Mouse (Mus musculus) right cerebral cortex, adult 2 months (tissue): ENCODE measurements around the gene Gal3st1.

Experiments used
- DNase-seq, 2 experiments: peaks; one replicate each; pipeline ENCODE4 v3.0.0; 2021 to 2022; ENCODE audit warnings: low spot score in 2 of 2

The Gal3st1 gene

DNA sequence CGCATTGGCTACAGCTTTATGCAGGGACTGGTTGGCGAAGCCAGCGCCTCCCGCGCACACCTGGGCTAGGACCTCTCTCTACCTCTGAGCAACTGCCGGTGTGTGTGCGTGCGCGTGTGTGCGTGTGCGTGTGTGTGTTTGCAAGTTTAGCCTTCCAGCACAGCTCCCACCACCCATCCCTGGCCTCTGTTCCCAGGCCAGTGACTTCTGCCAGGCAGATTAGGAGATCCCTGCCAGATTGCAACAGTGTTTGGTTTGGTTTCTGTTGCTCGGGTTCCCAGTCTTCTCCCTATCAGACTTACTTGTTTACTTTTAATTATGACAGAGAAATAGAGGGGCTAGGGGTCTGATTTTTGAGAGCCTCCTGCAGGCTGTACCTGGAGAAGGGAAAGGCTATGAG is 48.5 kb downstream of the Gal3st1 start:
- no peak for DNase-seq

DNA sequence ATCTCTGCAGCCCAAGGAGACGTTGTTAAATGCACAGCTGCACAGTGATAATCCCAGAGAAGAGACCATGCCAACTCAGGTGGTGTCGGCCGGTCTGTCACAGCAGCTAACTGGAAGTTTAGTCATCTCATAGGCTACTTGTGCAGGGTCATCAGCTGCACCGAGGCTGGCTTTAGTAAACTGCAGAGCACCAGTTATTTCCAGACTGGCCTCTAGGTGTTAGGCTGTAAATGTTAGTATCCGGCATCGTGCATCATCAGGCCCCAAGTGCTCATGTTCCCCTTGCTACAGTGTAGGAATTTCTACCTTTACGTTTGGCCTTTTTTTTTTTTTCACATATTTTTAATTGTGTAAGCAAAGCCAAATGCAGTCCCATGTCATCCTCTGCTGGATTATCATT is 50.0 kb downstream of the Gal3st1 start:
- DNase-seq: no peak

GRCm38 (mm10) chr11:4034169-4034568 is 50.7 kb downstream of the Gal3st1 start:
- DNase-seq: no peak

DNA sequence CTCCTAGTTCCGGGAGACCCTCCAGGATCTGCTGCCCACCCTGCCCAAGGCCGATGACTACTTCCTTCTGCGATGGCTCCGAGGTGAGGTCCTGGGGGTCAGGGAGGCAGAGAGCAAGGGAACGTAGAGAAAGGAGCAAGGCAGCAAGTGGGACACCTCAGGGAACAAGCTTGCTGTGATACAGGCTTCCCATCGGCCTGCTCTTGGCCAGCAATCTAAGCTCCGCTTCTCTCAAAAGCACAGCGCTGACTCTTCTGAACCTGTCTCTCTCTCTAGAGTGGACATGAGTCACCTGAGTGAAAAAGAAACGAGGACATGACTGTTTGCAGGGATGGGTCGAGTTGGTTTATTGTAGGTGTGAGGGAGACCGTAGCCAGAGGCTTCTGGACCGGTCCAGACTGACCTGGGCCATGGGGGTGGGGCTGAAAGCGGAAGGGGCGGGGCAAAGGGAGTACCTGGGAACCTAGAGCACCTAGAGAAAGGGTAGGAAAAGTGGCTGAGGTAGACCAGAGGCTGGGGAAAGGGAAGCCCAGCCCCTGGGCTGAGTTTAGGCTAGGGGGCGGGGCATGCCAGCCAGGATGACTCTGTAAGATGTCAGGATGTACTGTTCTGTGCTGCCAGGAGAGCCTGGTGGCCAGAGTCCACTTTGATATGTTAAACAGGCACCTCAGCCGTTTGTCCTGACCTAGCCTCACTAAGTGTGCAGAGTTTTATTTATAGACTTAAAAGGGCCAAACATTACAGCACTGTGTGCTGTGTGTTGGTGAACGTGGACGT is 51.9 kb downstream of the Gal3st1 start:
- DNase-seq: no peak

- no peak for DNase-seq
These were observed 52.5 kb downstream of the Gal3st1 start for GRCm38 (mm10) chr11:4035916-4036315.

DNA sequence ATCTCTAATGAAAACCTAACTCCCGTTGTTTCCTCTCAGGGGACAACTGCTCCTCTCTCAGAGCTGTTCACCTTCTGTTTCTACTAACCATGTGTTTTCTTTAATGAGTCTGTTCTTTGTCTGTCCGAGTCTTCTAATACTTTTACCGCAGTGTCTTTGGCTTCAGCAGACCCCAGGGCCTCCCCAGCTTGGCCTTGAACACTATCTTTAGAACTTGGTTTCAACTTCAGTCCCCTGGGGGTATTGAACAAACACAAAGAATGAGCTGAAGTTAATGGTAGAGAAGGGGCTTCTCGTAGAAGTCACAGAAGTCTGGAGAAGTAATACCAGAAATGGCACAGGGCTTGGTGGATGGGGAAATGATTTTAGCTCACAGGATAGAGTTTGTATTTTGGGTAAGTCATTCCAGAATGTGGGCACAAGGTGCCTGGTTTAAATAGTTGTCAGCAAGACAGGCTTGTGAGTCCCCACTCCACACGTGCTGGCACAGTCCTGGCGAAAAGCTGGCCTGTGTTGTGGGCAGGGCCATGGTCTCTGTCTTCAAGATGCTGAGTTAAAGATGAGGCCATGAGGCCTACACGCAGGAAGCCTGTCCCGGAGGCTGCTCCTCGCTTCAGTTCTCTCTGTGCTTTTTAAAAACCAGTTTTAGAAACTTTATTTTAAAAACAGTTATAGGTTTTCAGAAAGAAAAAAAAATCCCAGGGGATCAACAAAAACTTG is 53.1 kb downstream of the Gal3st1 start:
- DNase-seq: no peak

GRCm38 (mm10) chr11:4039951-4040350 is 56.5 kb downstream of the Gal3st1 start:
- DNase-seq: no peak

DNA sequence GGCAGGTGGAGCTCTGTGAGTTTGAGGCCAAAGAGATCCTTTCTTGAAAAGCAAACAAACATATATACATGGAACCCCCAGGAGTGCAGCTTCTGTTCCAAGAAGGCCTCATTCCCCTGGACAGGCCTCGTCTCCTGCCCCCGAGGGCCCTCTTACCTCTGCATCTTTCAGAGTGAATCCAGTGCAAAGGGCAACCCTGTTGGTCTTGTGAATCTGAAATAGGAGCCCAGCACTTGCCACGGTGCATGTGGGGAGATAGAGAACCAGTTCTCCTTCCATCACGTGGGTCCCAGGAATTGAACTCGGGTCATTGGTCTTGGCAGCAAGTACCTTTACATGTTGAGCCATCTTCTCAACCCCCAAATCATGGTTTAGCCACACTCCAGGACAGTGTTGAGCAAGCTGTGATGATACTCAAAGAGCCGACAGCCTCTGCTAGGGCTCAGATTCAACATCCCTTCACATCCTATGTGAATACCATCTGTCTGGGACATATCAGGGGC is 57.7 kb downstream of the Gal3st1 start:
- no peak for DNase-seq

- DNase-seq: no peak
These were observed 59.6 kb downstream of the Gal3st1 start for GRCm38 (mm10) chr11:4043081-4043480.

DNA sequence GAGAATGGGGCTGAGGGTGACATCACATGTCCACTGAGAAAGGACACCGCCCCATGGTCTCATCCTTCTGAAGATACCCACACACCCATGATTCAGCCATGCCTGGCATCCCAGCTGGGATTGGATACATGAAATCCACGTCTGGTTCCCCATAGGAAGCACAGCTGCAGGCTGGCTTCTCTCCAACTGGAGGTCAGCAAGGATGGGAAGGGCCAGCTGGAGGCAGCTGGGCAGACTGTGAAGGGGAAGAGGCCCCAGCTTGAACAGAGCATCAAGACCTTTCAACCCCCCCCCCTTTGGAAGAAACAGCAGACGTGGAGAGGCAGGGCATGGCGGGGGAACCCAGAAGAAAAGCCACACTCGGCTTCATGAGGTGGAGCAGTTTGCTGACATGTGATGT is 63.1 kb downstream of the Gal3st1 start:
- DNase-seq: no peak

DNA sequence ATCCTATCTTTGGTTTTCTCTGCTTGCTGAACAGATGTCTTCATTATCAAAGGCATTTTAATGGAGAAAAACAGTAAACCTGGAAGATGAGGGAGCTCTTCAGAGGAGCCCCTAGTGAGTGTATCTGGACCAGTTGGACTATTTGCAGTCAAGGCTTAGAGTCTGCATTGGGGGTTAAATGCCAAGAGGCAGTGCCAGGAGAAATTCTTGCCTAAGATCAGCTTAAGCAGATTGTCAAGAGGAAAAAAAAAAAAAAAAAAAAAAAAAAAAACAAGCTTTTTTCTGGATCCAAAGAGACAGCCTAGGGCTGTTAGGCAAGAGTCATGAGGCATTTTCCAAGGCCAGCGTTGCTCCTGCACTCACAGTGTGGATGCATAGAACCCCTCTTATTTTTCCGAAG is 64.3 kb downstream of the Gal3st1 start:
- no peak for DNase-seq

GRCm38 (mm10) chr11:4048438-4048837 is 65.0 kb downstream of the Gal3st1 start:
- no peak for DNase-seq
